In genomic region chr2:131330548-131330947, GRCm38 (mm10) we compare ENCODE assay signal across 28 mouse cellular contexts. TPM values are rescaled to one million over a fixed set of nuclear protein-coding genes. Genes with fewer than 3 reads are reported as not detected.
"Had no signal": no experiment of that assay in that cellular context is flagged by ENCODE, and none has a peak within 500 bp of the region (broad histone marks: within the 10 kb centered on the region; RNA-seq: fewer than 3 reads in every experiment).

No protein-coding gene starts in this region.

- ATAC-seq: forebrain, embryonic 13.5 days; forebrain, embryonic 14.5 days; forebrain, embryonic 15.5 days; forebrain, embryonic 16.5 days; forebrain, postnatal 0 days had no signal

- H3K9ac ChIP-seq: embryonic facial prominence, embryonic 12.5 days; embryonic facial prominence, embryonic 13.5 days; embryonic facial prominence, embryonic 15.5 days; forebrain, embryonic 12.5 days; forebrain, embryonic 13.5 days; forebrain, embryonic 15.5 days; forebrain, postnatal 0 days had no signal

- H3K4me2 ChIP-seq: embryonic facial prominence, embryonic 12.5 days; embryonic facial prominence, embryonic 13.5 days; embryonic facial prominence, embryonic 15.5 days; forebrain, embryonic 12.5 days; forebrain, embryonic 13.5 days; forebrain, embryonic 15.5 days had no signal

- H3K36me3 ChIP-seq: embryonic facial prominence, embryonic 10.5 days; embryonic facial prominence, embryonic 12.5 days; embryonic facial prominence, embryonic 15.5 days; forebrain, embryonic 10.5 days; forebrain, embryonic 12.5 days; forebrain, embryonic 15.5 days had no signal

- H3K9me3 ChIP-seq: embryonic facial prominence, embryonic 10.5 days; embryonic facial prominence, embryonic 12.5 days; embryonic facial prominence, embryonic 13.5 days; embryonic facial prominence, embryonic 15.5 days; forebrain, embryonic 10.5 days; forebrain, embryonic 12.5 days; forebrain, embryonic 13.5 days; forebrain, embryonic 15.5 days had no signal

- H3K4me3 ChIP-seq: embryonic facial prominence, embryonic 10.5 days; embryonic facial prominence, embryonic 12.5 days; embryonic facial prominence, embryonic 13.5 days; embryonic facial prominence, embryonic 15.5 days; erythroblast, embryonic 14.5 days; forebrain, embryonic 10.5 days; forebrain, embryonic 12.5 days; forebrain, embryonic 13.5 days; forebrain, embryonic 15.5 days; gastrocnemius, adult 2 months; heart, adult 2 months had no signal

- DNase-seq: cerebellum, adult 2 months; cerebellum, adult 8-10 months; cerebellum, adult 9-10 months; cerebellum, adult 9-11 months; cerebellum, postnatal 10 days; cerebellum, postnatal 14 days; cerebellum, postnatal 25 days; cerebellum, postnatal 36 days; embryo, embryonic 11 days; forebrain, postnatal 0 days; gastrocnemius, adult 2 months; gastrocnemius, postnatal 10 days; gastrocnemius, postnatal 14 days; gastrocnemius, postnatal 25 days; gastrocnemius, postnatal 36 days; heart, adult 18-20 months; heart, adult 2 months had no signal

- H3K27ac ChIP-seq: embryonic facial prominence, embryonic 10.5 days; embryonic facial prominence, embryonic 12.5 days; embryonic facial prominence, embryonic 13.5 days; embryonic facial prominence, embryonic 15.5 days; forebrain, embryonic 10.5 days; forebrain, embryonic 12.5 days; forebrain, embryonic 13.5 days; forebrain, embryonic 15.5 days; gastrocnemius, adult 2 months; heart, adult 2 months had no signal

- H3K27me3 ChIP-seq: embryonic facial prominence, embryonic 12.5 days; embryonic facial prominence, embryonic 13.5 days; embryonic facial prominence, embryonic 15.5 days; forebrain, embryonic 12.5 days; forebrain, embryonic 13.5 days; forebrain, embryonic 15.5 days had no signal

- H3K4me1 ChIP-seq: embryonic facial prominence, embryonic 10.5 days; embryonic facial prominence, embryonic 12.5 days; embryonic facial prominence, embryonic 13.5 days; embryonic facial prominence, embryonic 15.5 days; forebrain, embryonic 10.5 days; forebrain, embryonic 12.5 days; forebrain, embryonic 13.5 days; forebrain, embryonic 15.5 days had no signal

RNA-seq across cellular contexts. Expression of gene Rnf24, which starts 22.1 kb away (rescaled TPM):
- polyA plus RNA-seq: erythroblast, embryonic 14.5 days had no signal
